Mouse (Mus musculus): ENCODE data around the gene Eif5a2.

- TF ChIP-seq CTCF (IDR thresholded peaks at IDR 0.05; ENCODE audit: insufficient read depth, low read depth, low read length) = no peak
- TF ChIP-seq POLR2A (IDR thresholded peaks at IDR 0.05; ENCODE audit: insufficient read depth, low read depth, low read length) = no peak
Observed at GRCm38 (mm10) chr3:28841886-28842649, 61.0 kb downstream of the Eif5a2 start.

Data from olfactory bulb, adult 2 months (tissue).